Mouse (Mus musculus) ES-E14 (cell line): Measurements from ENCODE around the gene Fli1.

ENCODE experiments used
- CHD2 ChIP-seq: IDR thresholded peaks from 2 replicates; pipeline ENCODE4 v1.6.1; 2014; ENCODE audit warnings: mild to moderate bottlenecking, low read depth, low read length, inconsistent platforms
- ZNF384 ChIP-seq: IDR thresholded peaks from 2 replicates; pipeline ENCODE4 v1.6.1; 2012; ENCODE audit warnings: low read depth, low read length, inconsistent platforms

DNA sequence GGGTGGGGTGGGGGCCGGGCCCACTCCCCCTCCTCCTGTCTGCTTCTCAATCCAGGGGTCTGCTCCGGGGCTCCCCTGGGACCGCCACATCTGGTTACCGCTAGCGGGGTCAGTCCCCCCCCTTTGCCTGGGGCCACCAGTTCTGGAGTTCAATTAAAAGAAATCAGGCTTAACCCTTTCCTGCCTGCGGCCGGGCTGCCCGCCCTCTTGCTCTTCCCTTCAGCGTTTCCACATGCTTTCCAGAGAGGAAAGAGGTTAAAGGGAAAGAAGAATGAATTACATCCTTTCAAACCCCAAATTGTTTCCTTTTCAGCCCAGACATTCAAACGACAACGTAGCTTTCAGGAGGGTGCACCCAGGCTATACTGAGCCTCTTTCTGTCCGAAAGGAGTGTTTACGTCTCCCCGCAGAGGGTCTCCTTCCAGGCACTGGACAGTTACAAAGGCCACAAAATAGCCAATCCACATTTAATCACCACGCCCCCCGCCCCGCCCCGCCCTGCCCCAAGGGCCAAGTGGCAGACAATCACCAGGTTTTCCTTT, 450 bp upstream of the Fli1 start:
- TF ChIP-seq ZNF384: no peak
- no peak for TF ChIP-seq CHD2
